Mouse (Mus musculus) embryonic facial prominence, embryonic 13.5 days (tissue): ENCODE data around the gene Vamp2. TPM values are rescaled to one million over a fixed set of nuclear protein-coding genes. Genes with fewer than 3 reads are reported as not detected.

Experiments
- ATAC-seq: fragments of 200-750 bp; cut with Nextera tagmentation; 2 replicates; pipeline ENCODE4 v1.8.0; 2017; ENCODE audit warnings: low read depth; ENCODE audit not compliant: insufficient number of reproducible peaks, insufficient read depth, low FRiP score, low TSS enrichment
- H3K27ac ChIP-seq: fragments of 300-500 bp; sonication (generic); 2 replicates; pipeline ENCODE4 v1.5.1; 2015; ENCODE audit warnings: moderate library complexity, mild to moderate bottlenecking, inconsistent platforms
- H3K27me3 ChIP-seq: fragments of 300-500 bp; sonication (generic); 2 replicates; pipeline ENCODE4 v1.6.1; 2015; ENCODE audit warnings: mild to moderate bottlenecking, inconsistent platforms
- H3K36me3 ChIP-seq: fragments of 300-500 bp; sonication (generic); 2 replicates; pipeline ENCODE4 v1.6.1; 2015; ENCODE audit warnings: mild to moderate bottlenecking, inconsistent platforms
- H3K4me1 ChIP-seq: fragments of 300-500 bp; sonication (generic); 2 replicates; pipeline ENCODE4 v1.6.1; 2015; ENCODE audit warnings: inconsistent platforms
- H3K4me2 ChIP-seq: fragments of 300-500 bp; sonication (generic); 2 replicates; pipeline ENCODE4 v1.6.1; 2015; ENCODE audit warnings: moderate library complexity, mild to moderate bottlenecking, inconsistent platforms
- H3K4me3 ChIP-seq: fragments of 300-500 bp; sonication (generic); 2 replicates; pipeline ENCODE4 v1.5.1; 2015; ENCODE audit warnings: mild to moderate bottlenecking, inconsistent platforms
- H3K9ac ChIP-seq: fragments of 300-500 bp; sonication (generic); 2 replicates; pipeline ENCODE4 v1.6.1; 2015; ENCODE audit warnings: mild to moderate bottlenecking, inconsistent platforms
- H3K9me3 ChIP-seq: fragments of 300-500 bp; sonication (generic); 2 replicates; pipeline ENCODE4 v1.6.1; 2016; ENCODE audit warnings: inconsistent platforms
- WGBS: fragments of 180-500 bp; shearing (Covaris S2); methylation state at CpG from one replicate; pipeline ENCODE4 v1.1.7; 2015; ENCODE audit warnings: mixed read lengths; 5-methylcytosine and 5-hydroxymethylcytosine counted together
- polyA plus RNA-seq: library from polyadenylated mRNA; unstranded; fragments of >200 nt; fragmentation: Nextera tagmentation; extraction: Ambion mirVana; gene quantifications from 2 replicates; pipeline ENCODE4 v1.2.1, GENCODE M21; 2015

The Vamp2 gene
- polyA plus RNA-seq, 1 experiment from 2014 or later, result 101 TPM

- Histone ChIP-seq H3K4me3 (peak overlapping the region; percentile 67), H3K36me3 (peaks cover 26% of the 10 kb centered on the region), H3K4me1 (peaks cover 58% of the 10 kb centered on the region), H3K9ac (peak overlapping the region; percentile 81), H3K9me3 (no peaks in the 10 kb centered on the region), H3K4me2 (peak overlapping the region; percentile 98), H3K27ac (peak overlapping the region; percentile 94), H3K27me3 (no peaks in the 10 kb centered on the region)
- 10% methylated on average over 9 of the region's 9 CpGs for WGBS
- ATAC-seq, result peak; percentile 22; the same call in 1 of the 2 replicates
These were observed 8.2 kb downstream of the Vamp2 start for GRCm38 (mm10) chr11:69096360-69096986.

- ATAC-seq, result peak; percentile 63
- 3% methylated on average over 29 of the region's 29 CpGs for WGBS
- H3K4me1 ChIP-seq, result peaks cover 54% of the 10 kb centered on the region
These were observed 9.0 kb downstream of the Vamp2 start for GRCm38 (mm10) chr11:69096987-69097900.

GRCm38 (mm10) chr11:69098039-69098761, 9.9 kb downstream of the Vamp2 start:
- Histone ChIP-seq H3K9ac (peak overlapping the region; percentile 78), H3K27ac (peak overlapping the region; percentile 94), H3K4me1 (peaks cover 54% of the 10 kb centered on the region), H3K4me3 (peak overlapping the region; percentile 58), H3K4me2 (peak overlapping the region; percentile 98), H3K27me3 (no peaks in the 10 kb centered on the region), H3K36me3 (peaks cover 28% of the 10 kb centered on the region), H3K9me3 (no peaks in the 10 kb centered on the region)
- 25% methylated on average over 8 of the region's 8 CpGs for WGBS
- ATAC-seq, result no peak

More at GRCm38 (mm10) chr11:69096987-69097900, 9.0 kb downstream of the Vamp2 start:
- peak overlapping the region; percentile 98 for H3K4me2 ChIP-seq
- H3K27ac ChIP-seq, result peak overlapping the region; percentile 94
- H3K9ac ChIP-seq, result peak overlapping the region; percentile 78
- H3K4me3 ChIP-seq, result peak overlapping the region; percentile 67
- H3K36me3 ChIP-seq, result peaks cover 26% of the 10 kb centered on the region
- no peaks in the 10 kb centered on the region for H3K9me3 ChIP-seq
- no peaks in the 10 kb centered on the region for H3K27me3 ChIP-seq

GRCm38 (mm10) chr11:69098762-69099091, 10.4 kb downstream of the Vamp2 start:
- under 1% methylated on average over 19 of the region's 19 CpGs for WGBS
- ATAC-seq, result no peak
- peaks cover 33% of the 10 kb centered on the region for H3K36me3 ChIP-seq
- H3K27ac ChIP-seq, result peak overlapping the region; percentile 94
- H3K4me3 ChIP-seq, result peak overlapping the region; percentile 58
- H3K4me1 ChIP-seq, result peaks cover 54% of the 10 kb centered on the region
- H3K27me3 ChIP-seq, result no peaks in the 10 kb centered on the region
- H3K4me2 ChIP-seq, result peak overlapping the region; percentile 98
- no peaks in the 10 kb centered on the region for H3K9me3 ChIP-seq
- peak overlapping the region; percentile 78 for H3K9ac ChIP-seq

GRCm38 (mm10) chr11:69099177-69099914, 11.1 kb downstream of the Vamp2 start:
- H3K4me3 ChIP-seq, result peak overlapping the region; percentile 58
- H3K36me3 ChIP-seq, result peaks cover 39% of the 10 kb centered on the region
- under 1% methylated on average over 22 of the region's 22 CpGs for WGBS
- H3K27me3 ChIP-seq, result no peaks in the 10 kb centered on the region
- peaks cover 48% of the 10 kb centered on the region for H3K4me1 ChIP-seq
- no peaks in the 10 kb centered on the region for H3K9me3 ChIP-seq
- no peak for ATAC-seq
- H3K9ac ChIP-seq, result peak overlapping the region; percentile 78
- peak overlapping the region; percentile 94 for H3K27ac ChIP-seq
- peak overlapping the region; percentile 98 for H3K4me2 ChIP-seq

- Histone ChIP-seq H3K27me3 (no peaks in the 10 kb centered on the region), H3K27ac (peak overlapping the region; percentile 94), H3K4me3 (peak overlapping the region; percentile 58), H3K36me3 (peaks cover 45% of the 10 kb centered on the region), H3K9ac (peak overlapping the region; percentile 78), H3K9me3 (no peaks in the 10 kb centered on the region), H3K4me1 (peaks cover 47% of the 10 kb centered on the region), H3K4me2 (peak overlapping the region; percentile 98)
- ATAC-seq, result no peak
- under 1% methylated on average over 23 of the region's 23 CpGs for WGBS
These were observed 11.6 kb downstream of the Vamp2 start for GRCm38 (mm10) chr11:69099915-69100345.

GRCm38 (mm10) chr11:69100639-69101360, 12.5 kb downstream of the Vamp2 start:
- Histone ChIP-seq H3K9me3 (no peaks in the 10 kb centered on the region), H3K9ac (peak overlapping the region; percentile 78), H3K4me1 (peaks cover 45% of the 10 kb centered on the region), H3K36me3 (peaks cover 54% of the 10 kb centered on the region), H3K27ac (peak overlapping the region; percentile 94; the same call in 1 of the 2 replicates), H3K4me3 (peak overlapping the region; percentile 58), H3K4me2 (peak overlapping the region; percentile 98), H3K27me3 (no peaks in the 10 kb centered on the region)
- 93% methylated on average over 20 of the region's 20 CpGs for WGBS
- ATAC-seq, result no peak

- 89% methylated on average over 21 of the region's 21 CpGs for WGBS
- peaks cover 64% of the 10 kb centered on the region for H3K36me3 ChIP-seq
- H3K4me2 ChIP-seq, result no peak overlapping the region
- H3K27ac ChIP-seq, result no peak overlapping the region
- H3K4me3 ChIP-seq, result no peak overlapping the region
- no peak for ATAC-seq
- H3K27me3 ChIP-seq, result no peaks in the 10 kb centered on the region
- no peak overlapping the region for H3K9ac ChIP-seq
- H3K9me3 ChIP-seq, result no peaks in the 10 kb centered on the region
- peaks cover 37% of the 10 kb centered on the region for H3K4me1 ChIP-seq
These were observed 13.5 kb downstream of the Vamp2 start for GRCm38 (mm10) chr11:69101604-69102402.

GRCm38 (mm10) chr11:69102403-69102725, 14.1 kb downstream of the Vamp2 start:
- Histone ChIP-seq H3K9me3 (no peaks in the 10 kb centered on the region), H3K36me3 (peaks cover 70% of the 10 kb centered on the region), H3K4me3 (no peak overlapping the region), H3K4me1 (peaks cover 32% of the 10 kb centered on the region), H3K9ac (no peak overlapping the region), H3K27me3 (no peaks in the 10 kb centered on the region), H3K27ac (no peak overlapping the region), H3K4me2 (no peak overlapping the region)
- ATAC-seq, result no peak
- WGBS, result 95% methylated on average over 7 of the region's 7 CpGs

- H3K9me3 ChIP-seq, result no peaks in the 10 kb centered on the region
- ATAC-seq, result no peak
- 93% methylated on average over 14 of the region's 14 CpGs for WGBS
- no peak overlapping the region for H3K4me2 ChIP-seq
- no peak overlapping the region for H3K27ac ChIP-seq
- H3K4me3 ChIP-seq, result no peak overlapping the region
- H3K9ac ChIP-seq, result no peak overlapping the region
- H3K4me1 ChIP-seq, result peaks cover 24% of the 10 kb centered on the region
- no peaks in the 10 kb centered on the region for H3K27me3 ChIP-seq
- peaks cover 77% of the 10 kb centered on the region for H3K36me3 ChIP-seq
These were observed 14.8 kb downstream of the Vamp2 start for GRCm38 (mm10) chr11:69103121-69103520.
